ENCODE assay signal across 24 mouse cellular contexts in the genomic region with DNA sequence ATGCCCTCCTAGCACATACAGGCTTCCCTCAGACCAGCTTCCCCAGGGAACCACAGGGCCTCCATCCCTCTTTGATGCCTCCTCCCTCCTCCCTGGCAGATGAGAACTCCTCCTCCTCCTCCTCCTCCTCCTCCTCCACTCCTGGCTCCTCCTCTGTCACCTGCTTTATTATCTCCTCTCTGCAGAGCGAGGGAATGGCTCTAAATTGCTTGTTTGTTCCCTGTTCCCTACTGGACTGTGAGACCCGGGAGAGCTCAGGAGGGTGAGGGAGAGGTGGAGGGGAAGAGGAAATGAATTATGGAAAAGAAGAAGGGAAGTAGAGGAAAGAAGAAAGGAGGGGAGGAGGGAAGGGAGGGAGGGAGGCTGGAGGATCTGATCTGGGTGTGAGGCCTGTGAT. TPM values are rescaled to one million over a fixed set of nuclear protein-coding genes. Genes with fewer than 3 reads are reported as not detected.
DNase-seq lines count a peak whose midpoint lies in the region; ATAC-seq and TF ChIP-seq lines count a peak whose summit lies in the region.
"Had no signal": no experiment of that assay in that cellular context is flagged by ENCODE, and none has a peak within 500 bp of the region (broad histone marks: within the 10 kb centered on the region; RNA-seq: fewer than 3 reads in every experiment).

No protein-coding gene starts in this region.

- ATAC-seq in hindbrain, embryonic 11.5 days (ENCODE audit: low FRiP score): no peak
- peak; percentile 28; the same call in 1 of the 2 replicates for ATAC-seq in intestine, postnatal 0 days
- ATAC-seq: inflammation-experienced regulatory T-cells, adult 6 months had no signal

- no peaks in the 10 kb centered on the region for H3K27me3 ChIP-seq in heart, embryonic 10.5 days (ENCODE audit: insufficient read depth, poor library complexity, severe bottlenecking)
- H3K27me3 ChIP-seq in hindbrain, embryonic 10.5 days (ENCODE audit: insufficient read depth, poor library complexity, severe bottlenecking): no peaks in the 10 kb centered on the region
- H3K27me3 ChIP-seq in hindbrain, embryonic 11.5 days (ENCODE audit: control insufficient read depth, insufficient read depth, low read length): no peaks in the 10 kb centered on the region
- no peaks in the 10 kb centered on the region for H3K27me3 ChIP-seq in intestine, postnatal 0 days (replicated peaks; ENCODE audit: control insufficient read depth, insufficient read depth, low read length)
- H3K27me3 ChIP-seq: CH12.LX; lung, embryonic 15.5 days; stomach, embryonic 15.5 days had no signal

- no peak overlapping the region for H3K4me3 ChIP-seq in heart, embryonic 10.5 days
- H3K4me3 ChIP-seq in hindbrain, embryonic 10.5 days: no peak overlapping the region
- no peak overlapping the region for H3K4me3 ChIP-seq in hindbrain, embryonic 11.5 days (ENCODE audit: low read depth, low read length)
- no peak overlapping the region for H3K4me3 ChIP-seq in intestine, postnatal 0 days (ENCODE audit: low read depth, low read length)
- H3K4me3 ChIP-seq: left cerebral cortex, adult 2 months; liver, embryonic 12.5 days; lung, embryonic 15.5 days; stomach, embryonic 15.5 days had no signal

- peak overlapping the region; percentile 80 for H3K27ac ChIP-seq in heart, embryonic 10.5 days
- peak overlapping the region; percentile 74 for H3K27ac ChIP-seq in hindbrain, embryonic 10.5 days
- H3K27ac ChIP-seq in hindbrain, embryonic 11.5 days (ENCODE audit: low read depth, low read length): no peak overlapping the region
- H3K27ac ChIP-seq in intestine, postnatal 0 days (ENCODE audit: low read depth, low read length): no peak overlapping the region
- H3K27ac ChIP-seq: left cerebral cortex, adult 2 months; liver, embryonic 12.5 days; lung, embryonic 15.5 days; stomach, embryonic 15.5 days had no signal

- intact Hi-C loops in heart, postnatal 36 days (cut with DNase I): no loop called here

- DNase-seq in heart, embryonic 10.5 days (ENCODE audit: low spot score): no peak
- no peak for DNase-seq in heart, postnatal 36 days
- DNase-seq in hindbrain, embryonic 10.5 days (ENCODE audit: low spot score): no peak
- no peak for DNase-seq in hindbrain, embryonic 11.5 days (ENCODE audit: low spot score)
- DNase-seq in MN1 (ENCODE audit: low spot score): peak; percentile 45
- DNase-seq in adrenal gland, adult 8-10 months: no peak
- no peak for DNase-seq in layer of hippocampus, adult 8-10 months (ENCODE audit: low spot score in 2 of 2)
- DNase-seq: embryo, embryonic 11 days; gastrocnemius, postnatal 10 days; kidney, postnatal 36 days; layer of hippocampus, adult 9-11 months; left cerebral cortex, postnatal 4 days; lung, postnatal 4 days; right cerebral cortex, postnatal 25 days; thymus, adult 18-20 months had no signal

- H3K36me3 ChIP-seq in heart, embryonic 10.5 days: no peaks in the 10 kb centered on the region
- no peaks in the 10 kb centered on the region for H3K36me3 ChIP-seq in hindbrain, embryonic 10.5 days
- H3K36me3 ChIP-seq in hindbrain, embryonic 11.5 days (ENCODE audit: control insufficient read depth, insufficient read depth, low read length): no peaks in the 10 kb centered on the region
- no peaks in the 10 kb centered on the region for H3K36me3 ChIP-seq in intestine, postnatal 0 days (ENCODE audit: control insufficient read depth, insufficient read depth)
- H3K36me3 ChIP-seq: liver, embryonic 12.5 days; lung, embryonic 15.5 days; stomach, embryonic 15.5 days had no signal

- TF ChIP-seq CTCF in intestine, postnatal 0 days (IDR thresholded peaks at IDR 0.05; ENCODE audit: low read depth): no peak

- peaks cover 53% of the 10 kb centered on the region for H3K4me1 ChIP-seq in heart, embryonic 10.5 days
- peaks cover 47% of the 10 kb centered on the region for H3K4me1 ChIP-seq in hindbrain, embryonic 10.5 days (replicated peaks)
- peaks cover 10% of the 10 kb centered on the region for H3K4me1 ChIP-seq in hindbrain, embryonic 11.5 days (replicated peaks; ENCODE audit: control insufficient read depth, insufficient read depth, low read length)
- peaks cover 2% of the 10 kb centered on the region; the same call in 1 of the 2 replicates for H3K4me1 ChIP-seq in intestine, postnatal 0 days (replicated peaks; ENCODE audit: control insufficient read depth, insufficient read depth, low read length)

- no peaks in the 10 kb centered on the region for H3K9me3 ChIP-seq in heart, embryonic 10.5 days
- no peaks in the 10 kb centered on the region for H3K9me3 ChIP-seq in hindbrain, embryonic 10.5 days
- no peaks in the 10 kb centered on the region for H3K9me3 ChIP-seq in hindbrain, embryonic 11.5 days (ENCODE audit: control insufficient read depth, low read length)
- H3K9me3 ChIP-seq in intestine, postnatal 0 days (ENCODE audit: control insufficient read depth): no peaks in the 10 kb centered on the region
- H3K9me3 ChIP-seq: liver, embryonic 12.5 days; lung, embryonic 15.5 days; stomach, embryonic 15.5 days had no signal

- 18% methylated on average over 2 of the region's 2 CpGs for WGBS in heart, embryonic 10.5 days
- 39% methylated on average over 2 of the region's 2 CpGs for WGBS in hindbrain, embryonic 10.5 days
- 46% methylated on average over 2 of the region's 2 CpGs for WGBS in hindbrain, embryonic 11.5 days
- WGBS in intestine, postnatal 0 days: 11% methylated on average over 2 of the region's 2 CpGs

- H3K9ac ChIP-seq in hindbrain, embryonic 11.5 days (ENCODE audit: low read depth, low read length): no peak overlapping the region
- no peak overlapping the region for H3K9ac ChIP-seq in intestine, postnatal 0 days (ENCODE audit: low read depth, low read length)
- H3K9ac ChIP-seq: liver, embryonic 12.5 days; lung, embryonic 15.5 days; stomach, embryonic 15.5 days had no signal

- H3K4me2 ChIP-seq in hindbrain, embryonic 11.5 days (replicated peaks; ENCODE audit: low read depth, low read length): no peak overlapping the region
- H3K4me2 ChIP-seq in intestine, postnatal 0 days (replicated peaks; ENCODE audit: low read depth): no peak overlapping the region
- H3K4me2 ChIP-seq: liver, embryonic 12.5 days; lung, embryonic 15.5 days; midbrain, embryonic 11.5 days; stomach, embryonic 15.5 days had no signal

RNA-seq across cellular contexts. Expression of gene Fgr, which starts 18.5 kb away (rescaled TPM):
- 0.36 and 0.43 TPM in 2 replicates for polyA plus RNA-seq in heart, embryonic 10.5 days (2016; fragmentation: Nextera tagmentation; extraction: Ambion mirVana)
- total RNA-seq in heart, postnatal 36 days (2021): under 1 TPM; 0.31 to 0.60 TPM
- polyA plus RNA-seq in hindbrain, embryonic 10.5 days (2016; fragmentation: Nextera tagmentation; extraction: Ambion mirVana): 0.14 TPM in 1 of 2 replicates, not detected in the other
- 0.08 and 0.34 TPM in 2 replicates for polyA plus RNA-seq in hindbrain, embryonic 11.5 days (2014; fragmentation: Nextera tagmentation; extraction: Ambion mirVana)
- 2.0 and 2.4 TPM in 2 replicates for polyA plus RNA-seq in intestine, postnatal 0 days (2015; fragmentation: Nextera tagmentation; extraction: Ambion mirVana)
- under 1 TPM; 0.42 to 0.92 (median 0.64) TPM for total RNA-seq in adrenal gland, adult 8-10 months (2022)
- 1 to 10 TPM in 2 of 4 experiments, under 1 TPM in 1, not detected in 1; 0.19 to 3.9 (median 3.4) TPM for total RNA-seq in layer of hippocampus, adult 8-10 months (2022)
- polyA plus RNA-seq: forebrain, embryonic 11.5 days; midbrain, embryonic 11.5 days had no signal

RNA-seq across cellular contexts. Expression of gene Fam76a, which starts 33.0 kb away (rescaled TPM):
- 32.3 and 33.1 TPM in 2 replicates for polyA plus RNA-seq in heart, embryonic 10.5 days (2016; fragmentation: Nextera tagmentation; extraction: Ambion mirVana)
- total RNA-seq in heart, postnatal 36 days (2021): 10 to 100 TPM; 42.3 to 46.4 TPM
- polyA plus RNA-seq in hindbrain, embryonic 10.5 days (2016; fragmentation: Nextera tagmentation; extraction: Ambion mirVana): 32.9 and 33.2 TPM in 2 replicates
- 29.7 and 31.9 TPM in 2 replicates for polyA plus RNA-seq in hindbrain, embryonic 11.5 days (2014; fragmentation: Nextera tagmentation; extraction: Ambion mirVana)
- 46.5 and 58.8 TPM in 2 replicates for polyA plus RNA-seq in intestine, postnatal 0 days (2015; fragmentation: Nextera tagmentation; extraction: Ambion mirVana)
- total RNA-seq in adrenal gland, adult 8-10 months (2022): 10 to 100 TPM; 30.0 to 55.3 (median 45.3) TPM
- total RNA-seq in layer of hippocampus, adult 8-10 months (2022): 10 to 100 TPM; 47.4 to 67.7 (median 53.2) TPM

RNA-seq across cellular contexts. Expression of gene Ahdc1, which starts 55.7 kb away (rescaled TPM):
- 8.4 and 12.2 TPM in 2 replicates for polyA plus RNA-seq in heart, embryonic 10.5 days (2016; fragmentation: Nextera tagmentation; extraction: Ambion mirVana)
- 10 to 100 TPM; 41.9 to 50.8 TPM for total RNA-seq in heart, postnatal 36 days (2021)
- polyA plus RNA-seq in hindbrain, embryonic 10.5 days (2016; fragmentation: Nextera tagmentation; extraction: Ambion mirVana): 9.0 and 9.7 TPM in 2 replicates
- 6.8 and 9.0 TPM in 2 replicates for polyA plus RNA-seq in hindbrain, embryonic 11.5 days (2014; fragmentation: Nextera tagmentation; extraction: Ambion mirVana)
- polyA plus RNA-seq in intestine, postnatal 0 days (2015; fragmentation: Nextera tagmentation; extraction: Ambion mirVana): 2.4 and 3.1 TPM in 2 replicates
- 100 to 1,000 TPM in 1 of 4 experiments, 10 to 100 TPM in 3; 72.0 to 109 (median 82.9) TPM for total RNA-seq in adrenal gland, adult 8-10 months (2022)
- 100 to 1,000 TPM in 3 of 4 experiments, 10 to 100 TPM in 1; 99.1 to 116 (median 106) TPM for total RNA-seq in layer of hippocampus, adult 8-10 months (2022)

Comparison
In these comparisons a context has a peak if more than half of its experiments do, and no peak if none do; other contexts are left out.
1. H3K27ac ChIP-seq: peak in heart, embryonic 10.5 days (single experiment) and hindbrain, embryonic 10.5 days (single experiment); none in hindbrain, embryonic 11.5 days (single experiment) and intestine, postnatal 0 days (single experiment).